Comparison of ENCODE assay signal across 19 mouse cellular contexts in genomic region chr3:159851476-159851875, GRCm38 (mm10). TPM values are rescaled to one million over a fixed set of nuclear protein-coding genes. Genes with fewer than 3 reads are reported as not detected.
A peak's percentile ranks its signal among the peaks of the same experiment; 100 is the strongest.
DNase-seq lines count a peak whose midpoint lies in the region; ATAC-seq and TF ChIP-seq lines count a peak whose summit lies in the region.
"Had no signal": no experiment of that assay in that cellular context is flagged by ENCODE, and none has a peak within 500 bp of the region (broad histone marks: within the 10 kb centered on the region; RNA-seq: fewer than 3 reads in every experiment).

No protein-coding gene starts in this region.

- H3K4me2 ChIP-seq in forebrain, postnatal 0 days (ENCODE audit: low read depth): no peak overlapping the region
- no peak overlapping the region for H3K4me2 ChIP-seq in neural tube, embryonic 13.5 days
- H3K4me2 ChIP-seq: heart, embryonic 11.5 days; liver, embryonic 11.5 days; lung, embryonic 15.5 days; stomach, embryonic 15.5 days had no signal

- H3K27me3 ChIP-seq in forebrain, embryonic 10.5 days (ENCODE audit: poor library complexity, severe bottlenecking): peaks cover 82% of the 10 kb centered on the region
- no peaks in the 10 kb centered on the region for H3K27me3 ChIP-seq in forebrain, postnatal 0 days (ENCODE audit: insufficient read depth, low read length)
- H3K27me3 ChIP-seq in hindbrain, embryonic 10.5 days (ENCODE audit: insufficient read depth, poor library complexity, severe bottlenecking): peaks cover 3% of the 10 kb centered on the region; the same call in 1 of the 2 replicates
- no peaks in the 10 kb centered on the region for H3K27me3 ChIP-seq in neural tube, embryonic 13.5 days
- H3K27me3 ChIP-seq: lung, embryonic 15.5 days; stomach, embryonic 15.5 days had no signal

- peak overlapping the region; percentile 35; the same call in 1 of the 2 replicates for H3K27ac ChIP-seq in forebrain, embryonic 10.5 days
- H3K27ac ChIP-seq in forebrain, postnatal 0 days (ENCODE audit: low read depth, low read length): no peak overlapping the region
- H3K27ac ChIP-seq in hindbrain, embryonic 10.5 days: no peak overlapping the region
- H3K27ac ChIP-seq in neural tube, embryonic 13.5 days (replicated peaks): no peak overlapping the region
- H3K27ac ChIP-seq: lung, embryonic 15.5 days; stomach, embryonic 15.5 days had no signal

- TF ChIP-seq POLR2A in lung, adult 2 months (IDR thresholded peaks at IDR 0.05; ENCODE audit: borderline replicate concordance, extremely low read depth, low read depth, low read length): no peak

- H3K4me3 ChIP-seq in forebrain, embryonic 10.5 days: no peak overlapping the region
- no peak overlapping the region for H3K4me3 ChIP-seq in forebrain, postnatal 0 days (ENCODE audit: low read depth, low read length)
- H3K4me3 ChIP-seq in hindbrain, embryonic 10.5 days: no peak overlapping the region
- no peak overlapping the region for H3K4me3 ChIP-seq in neural tube, embryonic 13.5 days
- H3K4me3 ChIP-seq in lung, adult 2 months (replicated peaks; ENCODE audit: extremely low read depth, low read depth, low read length): no peak overlapping the region
- H3K4me3 ChIP-seq: lung, embryonic 15.5 days; stomach, embryonic 15.5 days had no signal

- no peak overlapping the region for H3K9ac ChIP-seq in forebrain, postnatal 0 days
- no peak overlapping the region for H3K9ac ChIP-seq in neural tube, embryonic 13.5 days
- H3K9ac ChIP-seq: lung, embryonic 15.5 days; stomach, embryonic 15.5 days had no signal

- intact Hi-C loops in heart, postnatal 14 days (cut with DNase I): no loop called here

- 9% methylated on average over 2 of the region's 2 CpGs for WGBS in forebrain, embryonic 10.5 days
- 16% methylated on average over 2 of the region's 2 CpGs for WGBS in forebrain, postnatal 0 days
- 39% methylated on average over 2 of the region's 2 CpGs for WGBS in hindbrain, embryonic 10.5 days
- WGBS in neural tube, embryonic 13.5 days: 23% methylated on average over 2 of the region's 2 CpGs
- WGBS in lung, adult 2 months: 92% methylated on average over 2 of the region's 2 CpGs

- no peaks in the 10 kb centered on the region for H3K9me3 ChIP-seq in forebrain, embryonic 10.5 days
- H3K9me3 ChIP-seq in forebrain, postnatal 0 days (ENCODE audit: low read length): no peaks in the 10 kb centered on the region
- no peaks in the 10 kb centered on the region for H3K9me3 ChIP-seq in hindbrain, embryonic 10.5 days
- no peaks in the 10 kb centered on the region for H3K9me3 ChIP-seq in neural tube, embryonic 13.5 days
- H3K9me3 ChIP-seq: lung, embryonic 15.5 days; stomach, embryonic 15.5 days had no signal

- H3K36me3 ChIP-seq in forebrain, embryonic 10.5 days (replicated peaks): peaks cover 5% of the 10 kb centered on the region; the same call in 1 of the 2 replicates
- no peaks in the 10 kb centered on the region for H3K36me3 ChIP-seq in forebrain, postnatal 0 days (ENCODE audit: insufficient read depth)
- H3K36me3 ChIP-seq in hindbrain, embryonic 10.5 days: no peaks in the 10 kb centered on the region
- H3K36me3 ChIP-seq in neural tube, embryonic 13.5 days: no peaks in the 10 kb centered on the region
- H3K36me3 ChIP-seq: lung, embryonic 15.5 days; stomach, embryonic 15.5 days had no signal

- peaks cover 55% of the 10 kb centered on the region for H3K4me1 ChIP-seq in forebrain, embryonic 10.5 days
- H3K4me1 ChIP-seq in forebrain, postnatal 0 days (ENCODE audit: insufficient read depth): no peaks in the 10 kb centered on the region
- peaks cover 10% of the 10 kb centered on the region for H3K4me1 ChIP-seq in hindbrain, embryonic 10.5 days (replicated peaks)
- peaks cover 9% of the 10 kb centered on the region for H3K4me1 ChIP-seq in neural tube, embryonic 13.5 days (replicated peaks)
- H3K4me1 ChIP-seq in lung, adult 2 months (ENCODE audit: control insufficient read depth, insufficient read depth, low read length): peaks cover 4% of the 10 kb centered on the region
- H3K4me1 ChIP-seq: stomach, embryonic 15.5 days had no signal

- ATAC-seq in forebrain, postnatal 0 days: no peak
- peak; percentile 75 for ATAC-seq in neural tube, embryonic 13.5 days (ENCODE audit: low read depth)
- ATAC-seq in monocyte, adult 5-6 weeks (replicated peaks; ENCODE audit: insufficient number of reproducible peaks, low FRiP score, low TSS enrichment, poor library complexity, severe bottlenecking): no peak

- peak; percentile 50 for DNase-seq in forebrain, embryonic 10.5 days (ENCODE audit: extremely low spot score, low spot score)
- DNase-seq in forebrain, postnatal 0 days: no peak
- DNase-seq in embryo, embryonic 11 days: peak; percentile 17
- peak; percentile 8 for DNase-seq in hindbrain, embryonic 10.5 days (ENCODE audit: low spot score)
- DNase-seq in heart, postnatal 14 days: no peak
- no peak for DNase-seq in lung, adult 2 months
- DNase-seq: cerebellum, postnatal 25 days; gastrocnemius, postnatal 36 days; heart, postnatal 4 days; kidney, adult 18-20 months; kidney, postnatal 4 days; layer of hippocampus, postnatal 36 days; spleen, adult 18-20 months had no signal

- TF ChIP-seq CTCF in forebrain, postnatal 0 days (IDR thresholded peaks at IDR 0.05; ENCODE audit: low read depth): no peak
- no peak for TF ChIP-seq CTCF in lung, adult 2 months (IDR thresholded peaks at IDR 0.05; ENCODE audit: insufficient read depth, low read length)

RNA-seq across cellular contexts. Expression of gene Wls, which starts 12.0 kb away (rescaled TPM):
- 111 and 114 TPM in 2 replicates for polyA plus RNA-seq in forebrain, embryonic 10.5 days (2016; fragmentation: Nextera tagmentation; extraction: Ambion mirVana)
- 31.2 and 39.3 TPM in 2 replicates for total RNA-seq in forebrain, postnatal 0 days (2014; rRNA removed)
- 31.6 and 41.3 TPM in 2 replicates for polyA plus RNA-seq in forebrain, postnatal 0 days (2015; fragmentation: Nextera tagmentation; extraction: Ambion mirVana)
- polyA plus RNA-seq in hindbrain, embryonic 10.5 days (2016; fragmentation: Nextera tagmentation; extraction: Ambion mirVana): 134 and 137 TPM in 2 replicates
- 80.1 and 80.5 TPM in 2 replicates for polyA plus RNA-seq in neural tube, embryonic 13.5 days (2015; fragmentation: Nextera tagmentation; extraction: Ambion mirVana)
- 10 to 100 TPM; 54.6 to 55.9 TPM for total RNA-seq in heart, postnatal 14 days (2021)
- total RNA-seq in monocyte, adult 5-6 weeks (2017): 51.2 to 60.4 TPM (median 51.8 TPM) in 3 replicates
- polyA plus RNA-seq in lung, adult 2 months (2012; rRNA removed): 31.3 and 56.4 TPM in 2 replicates

Comparison
In these comparisons a context has a peak if more than half of its experiments do, and no peak if none do; other contexts are left out.
1. DNase-seq: peak in forebrain, embryonic 10.5 days (single experiment), embryo, embryonic 11 days (single experiment) and hindbrain, embryonic 10.5 days (single experiment); none in forebrain, postnatal 0 days (single experiment), heart, postnatal 14 days (0 of 2) and lung, adult 2 months (single experiment).